Mouse (Mus musculus) heart, adult 2 months (tissue): Measurements from ENCODE around the gene Nfia.

Experiments
- CTCF ChIP-seq: fragments of 200-600 bp; IDR thresholded peaks from 2 replicates; pipeline ENCODE4 v1.8.1; 2022; ENCODE audit warnings: antibody characterized with exemption, mild to moderate bottlenecking, moderate library complexity
- POLR2A ChIP-seq: fragments of 200-500 bp; IDR thresholded peaks from 2 replicates; pipeline ENCODE4 v1.6.1; 2011; ENCODE audit warnings: mild to moderate bottlenecking, low read depth, low read length, control low read depth; ENCODE audit not compliant: insufficient read depth

DNA sequence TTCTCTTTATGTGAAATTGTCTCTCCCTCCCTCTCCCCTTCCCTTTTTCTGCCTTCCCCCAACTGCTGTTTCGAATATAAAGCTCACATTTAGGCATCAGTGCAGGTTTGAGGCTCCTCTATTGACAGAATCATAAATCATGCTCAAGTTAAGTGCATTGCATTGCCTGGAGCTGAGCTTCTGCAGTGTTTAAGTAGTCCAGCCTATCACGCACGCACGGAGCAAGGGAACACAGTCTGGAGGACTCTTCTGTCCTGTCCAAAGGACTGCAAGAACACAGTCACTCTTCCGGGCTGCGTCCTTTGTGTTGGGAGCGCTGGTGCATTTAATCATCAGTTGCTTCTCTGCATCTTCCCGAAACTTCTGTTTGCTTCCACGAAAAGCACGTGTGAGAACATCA lies 278.2 kb downstream of the Nfia start:
- TF ChIP-seq CTCF (no peak), POLR2A (no peak)
